Mouse (Mus musculus) lung, adult 18-20 months (tissue): ENCODE results near the gene Tcte2.

Experiments
- DNase-seq, 2 experiments: peaks; one replicate each; pipeline ENCODE4 v3.0.0; 2022; ENCODE audit warnings: mixed read lengths in 2 of 2

The Tcte2 gene

GRCm38 (mm10) chr17:13744824-13745223, 16.8 kb downstream of the Tcte2 start:
- DNase-seq = peak; percentile 54 to 69

- DNase-seq = no peak
These were observed 17.4 kb downstream of the Tcte2 start for GRCm38 (mm10) chr17:13744219-13744618.

GRCm38 (mm10) chr17:13743709-13744079, 17.9 kb downstream of the Tcte2 start:
- DNase-seq = peak; percentile 71 to 85

GRCm38 (mm10) chr17:13742941-13743708, 18.5 kb downstream of the Tcte2 start:
- no peak for DNase-seq

GRCm38 (mm10) chr17:13742334-13742733, 19.3 kb downstream of the Tcte2 start:
- no peak for DNase-seq

GRCm38 (mm10) chr17:13741611-13742010, 20.0 kb downstream of the Tcte2 start:
- DNase-seq = no peak

GRCm38 (mm10) chr17:13740796-13741195, 20.8 kb downstream of the Tcte2 start:
- DNase-seq = no peak

GRCm38 (mm10) chr17:13739981-13740380, 21.6 kb downstream of the Tcte2 start:
- DNase-seq = no peak

GRCm38 (mm10) chr17:13738916-13739315, 22.7 kb downstream of the Tcte2 start:
- DNase-seq = no peak

- DNase-seq = no peak
These were observed 23.4 kb downstream of the Tcte2 start for GRCm38 (mm10) chr17:13738121-13738776.

GRCm38 (mm10) chr17:13737336-13737735, 24.3 kb downstream of the Tcte2 start:
- DNase-seq = no peak

GRCm38 (mm10) chr17:13735803-13736282, 25.8 kb downstream of the Tcte2 start:
- DNase-seq = no peak

GRCm38 (mm10) chr17:13735057-13735456, 26.6 kb downstream of the Tcte2 start:
- peak; percentile 70 to 82 for DNase-seq

GRCm38 (mm10) chr17:13733971-13734370, 27.7 kb downstream of the Tcte2 start:
- DNase-seq = peak; percentile 49 to 68

GRCm38 (mm10) chr17:13732685-13733084, 28.9 kb downstream of the Tcte2 start:
- DNase-seq = peak in 1 of 2 experiments; percentile 48

GRCm38 (mm10) chr17:13731727-13732112, 29.9 kb downstream of the Tcte2 start:
- DNase-seq = no peak

- no peak for DNase-seq
These were observed 30.5 kb downstream of the Tcte2 start for GRCm38 (mm10) chr17:13730980-13731726.

- no peak for DNase-seq
These were observed 34.7 kb downstream of the Tcte2 start for GRCm38 (mm10) chr17:13726832-13727355.

GRCm38 (mm10) chr17:13725004-13725550, 36.5 kb downstream of the Tcte2 start:
- no peak for DNase-seq

GRCm38 (mm10) chr17:13722434-13722833, 39.2 kb downstream of the Tcte2 start:
- no peak for DNase-seq

GRCm38 (mm10) chr17:13721372-13721771, 40.3 kb downstream of the Tcte2 start:
- no peak for DNase-seq

- DNase-seq = no peak
These were observed 41.4 kb downstream of the Tcte2 start for GRCm38 (mm10) chr17:13720187-13720586.

GRCm38 (mm10) chr17:13717428-13717827, 44.2 kb downstream of the Tcte2 start:
- no peak for DNase-seq
